Mouse (Mus musculus) bone marrow, adult 2 months (tissue): ENCODE measurements at regions not wholly inside any gene's neighbourhood (a gene's known extent, or its start where the extent isn't known, plus 50 kb on each side); places are given as distances from the start of the nearest gene placed in this dataset.

Experiments
- H3K27ac ChIP-seq: fragments of 200-500 bp; 2 replicates; pipeline ENCODE4 v1.5.1; 2012; ENCODE audit warnings: low read depth, mild to moderate bottlenecking, control low read depth, inconsistent platforms, low read length; ENCODE audit not compliant: control insufficient read depth, poor library complexity, insufficient read depth
- H3K4me1 ChIP-seq: fragments of 200-500 bp; 2 replicates; pipeline ENCODE4 v1.6.1; 2011; ENCODE audit warnings: low read length; ENCODE audit not compliant: control insufficient read depth, insufficient read depth
- H3K4me3 ChIP-seq: fragments of 200-500 bp; replicated peaks from 2 replicates; pipeline ENCODE3; 2011; ENCODE audit warnings: mild to moderate bottlenecking, low read depth, low read length, control low read depth; ENCODE audit not compliant: control insufficient read depth
- CTCF ChIP-seq: fragments of 200-500 bp; IDR thresholded peaks from 2 replicates; pipeline ENCODE4 v1.5.1; 2011; ENCODE audit warnings: low read length, control low read depth; ENCODE audit not compliant: control insufficient read depth, insufficient read depth
- POLR2A ChIP-seq: fragments of 200-500 bp; IDR thresholded peaks from 2 replicates; pipeline ENCODE4 v1.6.1; 2011; ENCODE audit warnings: low read depth, mild to moderate bottlenecking, control low read depth, low read length, borderline replicate concordance; ENCODE audit not compliant: control insufficient read depth
- WGBS: fragments of 180-500 bp; shearing (Covaris S2); methylation state at CpG from one replicate; pipeline ENCODE4 v1.1.7; 2018; 5-methylcytosine and 5-hydroxymethylcytosine counted together

- WGBS: 80% methylated on average over 6 of the region's 6 CpGs
- Histone ChIP-seq H3K4me1 (no peaks in the 10 kb centered on the region), H3K4me3 (no peak overlapping the region), H3K27ac (no peak overlapping the region)
- TF ChIP-seq CTCF: no peak
- TF ChIP-seq POLR2A: no peak
These were observed 60.1 kb upstream of the Tnp1 start for GRCm38 (mm10) chr1:73075699-73076373.

GRCm38 (mm10) chr1:73075159-73075558 lies 59.5 kb upstream of the Tnp1 start:
- WGBS: 74% methylated on average over 2 of the region's 2 CpGs
- TF ChIP-seq CTCF: no peak
- no peak for TF ChIP-seq POLR2A
- Histone ChIP-seq H3K4me1 (no peaks in the 10 kb centered on the region), H3K27ac (no peak overlapping the region), H3K4me3 (no peak overlapping the region)

GRCm38 (mm10) chr1:73074525-73074924 lies 58.8 kb upstream of the Tnp1 start:
- WGBS: 82% methylated on average over 3 of the region's 3 CpGs
- Histone ChIP-seq H3K4me3 (no peak overlapping the region), H3K4me1 (no peaks in the 10 kb centered on the region), H3K27ac (no peak overlapping the region)
- TF ChIP-seq CTCF: no peak

- 11% methylated on average over 5 of the region's 5 CpGs for WGBS
These were observed 56.7 kb upstream of the Tnp1 start for GRCm38 (mm10) chr1:73072237-73072904.

GRCm38 (mm10) chr1:73070126-73070525 lies 54.4 kb upstream of the Tnp1 start:
- Histone ChIP-seq H3K4me1 (no peaks in the 10 kb centered on the region), H3K4me3 (no peak overlapping the region), H3K27ac (no peak overlapping the region)
- 24% methylated on average over 2 of the region's 2 CpGs for WGBS
- TF ChIP-seq CTCF (no peak), POLR2A (no peak)

More at GRCm38 (mm10) chr1:73072237-73072904, 56.7 kb upstream of the Tnp1 start:
- no peak overlapping the region for H3K27ac ChIP-seq
- no peak overlapping the region for H3K4me3 ChIP-seq
- no peaks in the 10 kb centered on the region for H3K4me1 ChIP-seq
- TF ChIP-seq CTCF: no peak
- TF ChIP-seq POLR2A: no peak
